Mouse (Mus musculus) forebrain, embryonic 13.5 days (tissue): Measurements from ENCODE around the gene Helt. TPM values are rescaled to one million over a fixed set of nuclear protein-coding genes. Genes with fewer than 3 reads are reported as not detected.

ENCODE experiments used
- ATAC-seq: fragments of 200-750 bp; cut with Nextera tagmentation; 2 replicates; pipeline ENCODE4 v1.8.0; 2017
- H3K27ac ChIP-seq: fragments of 300-500 bp; sonication (generic); 2 replicates; pipeline ENCODE4 v1.5.1; 2015; ENCODE audit warnings: inconsistent platforms, mild to moderate bottlenecking, moderate library complexity
- H3K27me3 ChIP-seq: fragments of 300-500 bp; sonication (generic); 2 replicates; pipeline ENCODE4 v1.6.1; 2015; ENCODE audit warnings: mild to moderate bottlenecking, inconsistent platforms
- H3K36me3 ChIP-seq: fragments of 300-500 bp; sonication (generic); 2 replicates; pipeline ENCODE4 v1.6.1; 2015; ENCODE audit warnings: mild to moderate bottlenecking, inconsistent platforms; ENCODE audit not compliant: poor library complexity, severe bottlenecking
- H3K4me1 ChIP-seq: fragments of 300-500 bp; sonication (generic); 2 replicates; pipeline ENCODE4 v1.6.1; 2015; ENCODE audit warnings: inconsistent platforms
- H3K4me2 ChIP-seq: fragments of 300-500 bp; sonication (generic); 2 replicates; pipeline ENCODE4 v1.6.1; 2015; ENCODE audit warnings: inconsistent platforms, mild to moderate bottlenecking, moderate library complexity
- H3K4me3 ChIP-seq: fragments of 300-500 bp; sonication (generic); 2 replicates; pipeline ENCODE4 v1.5.1; 2015; ENCODE audit warnings: mild to moderate bottlenecking, inconsistent platforms
- H3K9ac ChIP-seq: fragments of 300-500 bp; sonication (generic); 2 replicates; pipeline ENCODE4 v1.6.1; 2015; ENCODE audit warnings: mild to moderate bottlenecking, inconsistent platforms
- H3K9me3 ChIP-seq: fragments of 300-500 bp; sonication (generic); replicated peaks from 2 replicates; pipeline ENCODE4 v1.6.1; 2016; ENCODE audit warnings: inconsistent platforms
- WGBS: fragments of 180-500 bp; shearing (Covaris S2); methylation state at CpG from one replicate; pipeline ENCODE4 v1.1.7; 2015; 5-methylcytosine and 5-hydroxymethylcytosine counted together
- polyA plus RNA-seq: library from polyadenylated mRNA; unstranded; fragments of >200 nt; fragmentation: Nextera tagmentation; extraction: Ambion mirVana; gene quantifications from 2 replicates; pipeline ENCODE4 v1.2.1, GENCODE M21; 2015

Helt gene
- polyA plus RNA-seq, 1 experiment from 2014 or later, result 7.9 TPM

- WGBS, result 71% methylated on average over 5 of the region's 5 CpGs
- Histone ChIP-seq H3K9ac (no peak overlapping the region), H3K4me2 (no peak overlapping the region), H3K9me3 (no peaks in the 10 kb centered on the region), H3K36me3 (no peaks in the 10 kb centered on the region), H3K27me3 (no peaks in the 10 kb centered on the region), H3K27ac (no peak overlapping the region), H3K4me1 (no peaks in the 10 kb centered on the region), H3K4me3 (no peak overlapping the region)
- peak; percentile 30; the same call in 1 of the 2 replicates for ATAC-seq
Observed at GRCm38 (mm10) chr8:46323672-46324191, 29.3 kb upstream of the Helt start.

GRCm38 (mm10) chr8:46322833-46323232, 28.4 kb upstream of the Helt start:
- Histone ChIP-seq H3K9me3 (no peaks in the 10 kb centered on the region), H3K27ac (no peak overlapping the region), H3K27me3 (no peaks in the 10 kb centered on the region), H3K36me3 (no peaks in the 10 kb centered on the region), H3K9ac (no peak overlapping the region), H3K4me1 (no peaks in the 10 kb centered on the region), H3K4me2 (no peak overlapping the region), H3K4me3 (no peak overlapping the region)
- no peak for ATAC-seq
- 84% methylated on average over 2 of the region's 2 CpGs for WGBS

- no peaks in the 10 kb centered on the region for H3K36me3 ChIP-seq
- H3K4me1 ChIP-seq, result no peaks in the 10 kb centered on the region
- WGBS, result 94% methylated on average over 4 of the region's 4 CpGs
- no peaks in the 10 kb centered on the region for H3K27me3 ChIP-seq
- no peak for ATAC-seq
- H3K9me3 ChIP-seq, result no peaks in the 10 kb centered on the region
- H3K4me2 ChIP-seq, result no peak overlapping the region
- H3K27ac ChIP-seq, result no peak overlapping the region
- H3K9ac ChIP-seq, result no peak overlapping the region
- no peak overlapping the region for H3K4me3 ChIP-seq
Observed at GRCm38 (mm10) chr8:46322421-46322820, 27.9 kb upstream of the Helt start.

GRCm38 (mm10) chr8:46318802-46319201, 24.3 kb upstream of the Helt start:
- H3K27ac ChIP-seq, result no peak overlapping the region
- H3K4me3 ChIP-seq, result no peak overlapping the region
- no peaks in the 10 kb centered on the region for H3K27me3 ChIP-seq
- no peak overlapping the region for H3K4me2 ChIP-seq
- 94% methylated on average over 5 of the region's 5 CpGs for WGBS
- no peaks in the 10 kb centered on the region for H3K9me3 ChIP-seq
- H3K9ac ChIP-seq, result no peak overlapping the region
- H3K36me3 ChIP-seq, result no peaks in the 10 kb centered on the region
- ATAC-seq, result no peak
- no peaks in the 10 kb centered on the region for H3K4me1 ChIP-seq

GRCm38 (mm10) chr8:46317161-46317560, 22.7 kb upstream of the Helt start:
- no peaks in the 10 kb centered on the region for H3K9me3 ChIP-seq
- H3K9ac ChIP-seq, result no peak overlapping the region
- no peak overlapping the region for H3K4me2 ChIP-seq
- no peaks in the 10 kb centered on the region for H3K36me3 ChIP-seq
- no peak for ATAC-seq
- WGBS, result 75% methylated on average over 7 of the region's 7 CpGs
- no peak overlapping the region for H3K4me3 ChIP-seq
- no peaks in the 10 kb centered on the region for H3K27me3 ChIP-seq
- H3K4me1 ChIP-seq, result no peaks in the 10 kb centered on the region
- no peak overlapping the region for H3K27ac ChIP-seq

- no peak overlapping the region for H3K9ac ChIP-seq
- no peak overlapping the region for H3K27ac ChIP-seq
- no peak for ATAC-seq
- 0 out of 2 replicates have a peak, but pooled peaks cover 3% of the 10 kb centered on the region for H3K27me3 ChIP-seq
- no peaks in the 10 kb centered on the region for H3K36me3 ChIP-seq
- no peaks in the 10 kb centered on the region for H3K4me1 ChIP-seq
- 84% methylated on average over 3 of the region's 3 CpGs for WGBS
- no peaks in the 10 kb centered on the region for H3K9me3 ChIP-seq
- H3K4me2 ChIP-seq, result no peak overlapping the region
- no peak overlapping the region for H3K4me3 ChIP-seq
Observed at GRCm38 (mm10) chr8:46313798-46314197, 19.3 kb upstream of the Helt start.

GRCm38 (mm10) chr8:46311159-46311558, 16.7 kb upstream of the Helt start:
- no peak overlapping the region for H3K27ac ChIP-seq
- no peaks in the 10 kb centered on the region for H3K9me3 ChIP-seq
- WGBS, result 10% methylated on average over 10 of the region's 10 CpGs
- H3K36me3 ChIP-seq, result no peaks in the 10 kb centered on the region
- no peak overlapping the region for H3K4me2 ChIP-seq
- 0 out of 2 replicates have a peak, but pooled peaks cover 6% of the 10 kb centered on the region for H3K27me3 ChIP-seq
- peak; percentile 71 for ATAC-seq
- H3K4me1 ChIP-seq, result no peaks in the 10 kb centered on the region
- no peak overlapping the region for H3K4me3 ChIP-seq
- H3K9ac ChIP-seq, result no peak overlapping the region

- Histone ChIP-seq H3K9me3 (no peaks in the 10 kb centered on the region), H3K27me3 (0 out of 2 replicates have a peak, but pooled peaks cover 9% of the 10 kb centered on the region), H3K36me3 (no peaks in the 10 kb centered on the region), H3K27ac (no peak overlapping the region), H3K4me3 (no peak overlapping the region), H3K4me2 (no peak overlapping the region), H3K4me1 (no peaks in the 10 kb centered on the region), H3K9ac (no peak overlapping the region)
- ATAC-seq, result no peak
- 76% methylated on average over 2 of the region's 2 CpGs for WGBS
Observed at GRCm38 (mm10) chr8:46308189-46308588, 13.7 kb upstream of the Helt start.

- Histone ChIP-seq H3K36me3 (no peaks in the 10 kb centered on the region), H3K27ac (no peak overlapping the region), H3K4me3 (no peak overlapping the region), H3K9me3 (no peaks in the 10 kb centered on the region), H3K27me3 (peaks cover 16% of the 10 kb centered on the region), H3K9ac (no peak overlapping the region), H3K4me1 (no peaks in the 10 kb centered on the region), H3K4me2 (no peak overlapping the region)
- ATAC-seq, result peak; percentile 58; the same call in 1 of the 2 replicates
- WGBS, result 4% methylated on average over 9 of the region's 9 CpGs
Observed at GRCm38 (mm10) chr8:46305733-46306349, 11.4 kb upstream of the Helt start.

- Histone ChIP-seq H3K9me3 (no peaks in the 10 kb centered on the region), H3K27ac (no peak overlapping the region), H3K27me3 (peaks cover 43% of the 10 kb centered on the region), H3K9ac (no peak overlapping the region), H3K4me3 (no peak overlapping the region), H3K4me1 (no peaks in the 10 kb centered on the region), H3K4me2 (no peak overlapping the region), H3K36me3 (no peaks in the 10 kb centered on the region)
- no peak for ATAC-seq
- 93% methylated on average over 9 of the region's 9 CpGs for WGBS
Observed at GRCm38 (mm10) chr8:46302121-46302520, 7.7 kb upstream of the Helt start.

- no peak for ATAC-seq
- no peak overlapping the region for H3K4me3 ChIP-seq
- no peaks in the 10 kb centered on the region for H3K36me3 ChIP-seq
- no peaks in the 10 kb centered on the region for H3K9me3 ChIP-seq
- no peak overlapping the region for H3K27ac ChIP-seq
- H3K4me2 ChIP-seq, result no peak overlapping the region
- H3K4me1 ChIP-seq, result peaks cover 30% of the 10 kb centered on the region
- no peak overlapping the region for H3K9ac ChIP-seq
- H3K27me3 ChIP-seq, result peaks cover 76% of the 10 kb centered on the region
- WGBS, result 27% methylated on average over 7 of the region's 7 CpGs
Observed at GRCm38 (mm10) chr8:46298847-46299246, 4.4 kb upstream of the Helt start.

GRCm38 (mm10) chr8:46296551-46296950, 2.1 kb upstream of the Helt start:
- ATAC-seq, result no peak
- H3K27me3 ChIP-seq, result peaks cover 95% of the 10 kb centered on the region
- H3K9me3 ChIP-seq, result no peaks in the 10 kb centered on the region
- 1% methylated on average over 11 of the region's 11 CpGs for WGBS
- no peak overlapping the region for H3K9ac ChIP-seq
- H3K27ac ChIP-seq, result no peak overlapping the region
- H3K4me2 ChIP-seq, result peak overlapping the region; percentile 62
- H3K4me1 ChIP-seq, result peaks cover 51% of the 10 kb centered on the region
- H3K36me3 ChIP-seq, result no peaks in the 10 kb centered on the region
- H3K4me3 ChIP-seq, result no peak overlapping the region

- H3K4me2 ChIP-seq, result peak overlapping the region; percentile 62
- H3K36me3 ChIP-seq, result no peaks in the 10 kb centered on the region
- WGBS, result under 1% methylated on average over 8 of the region's 8 CpGs
- H3K27me3 ChIP-seq, result peaks cover 95% of the 10 kb centered on the region
- no peaks in the 10 kb centered on the region for H3K9me3 ChIP-seq
- H3K4me3 ChIP-seq, result no peak overlapping the region
- no peak for ATAC-seq
- peaks cover 57% of the 10 kb centered on the region for H3K4me1 ChIP-seq
- no peak overlapping the region for H3K27ac ChIP-seq
- H3K9ac ChIP-seq, result no peak overlapping the region
Observed at GRCm38 (mm10) chr8:46295951-46296350, 1.5 kb upstream of the Helt start.
